Mouse (Mus musculus): Measurements from ENCODE around the gene Alkbh4. TPM values are rescaled to one million over a fixed set of nuclear protein-coding genes. Genes with fewer than 3 reads are reported as not detected.
"Not testable (repeated sequence)": the region's sequence is repeated elsewhere in the genome, so short reads cannot be mapped to it uniquely, and the experiment has no call there.

Alkbh4 gene
- 24.4 and 25.6 TPM in 2 replicates for polyA plus RNA-seq (2016; fragmentation: Nextera tagmentation; extraction: Ambion mirVana)

- Histone ChIP-seq H3K27ac (peak within 1 kb of the TSS; percentile 89), H3K27me3 (ENCODE audit: poor library complexity, severe bottlenecking) (no peaks in the 10 kb centered on the region), H3K9me3 (no peaks in the 10 kb centered on the region), H3K4me1 (peaks cover 25% of the 10 kb centered on the region), H3K36me3 (replicated peaks) (peaks cover 65% of the 10 kb centered on the region), H3K4me3 (peak within 1 kb of the TSS; percentile 80)
- WGBS: under 1% methylated on average over 60 of the region's 60 CpGs
- peak; percentile 94 for DNase-seq (ENCODE audit: extremely low spot score, low spot score)
Measured at GRCm38 (mm10) chr5:136135571-136136291, at the start of gene Alkbh4, which contains the start of gene Lrwd1. Gene Alkbh4 (plus strand): TSS chr5:136136146. Gene Lrwd1 (minus strand): TSS chr5:136136074.

GRCm38 (mm10) chr5:136086290-136086689 is 49.7 kb upstream of the Alkbh4 start:
- peaks cover 42% of the 10 kb centered on the region for H3K4me1 ChIP-seq
- no peaks in the 10 kb centered on the region for H3K9me3 ChIP-seq
- peaks cover 45% of the 10 kb centered on the region for H3K27me3 ChIP-seq (ENCODE audit: poor library complexity, severe bottlenecking)
- DNase-seq (ENCODE audit: extremely low spot score, low spot score): no peak
- H3K36me3 ChIP-seq (replicated peaks): no peaks in the 10 kb centered on the region
- WGBS: 91% methylated on average over 8 of the region's 8 CpGs
- no peak overlapping the region for H3K4me3 ChIP-seq
- no peak overlapping the region for H3K27ac ChIP-seq

- Histone ChIP-seq H3K4me1 (peaks cover 34% of the 10 kb centered on the region), H3K36me3 (replicated peaks) (no peaks in the 10 kb centered on the region), H3K27me3 (ENCODE audit: poor library complexity, severe bottlenecking) (peaks cover 47% of the 10 kb centered on the region), H3K4me3 (no peak overlapping the region), H3K27ac (no peak overlapping the region), H3K9me3 (no peaks in the 10 kb centered on the region)
- DNase-seq (ENCODE audit: extremely low spot score, low spot score): no peak
- 13% methylated on average over 14 of the region's 14 CpGs for WGBS
Measured at GRCm38 (mm10) chr5:136088821-136089575, 46.9 kb upstream of the Alkbh4 start.

GRCm38 (mm10) chr5:136091927-136092326 is 44.0 kb upstream of the Alkbh4 start:
- WGBS: 60% methylated on average over 5 of the region's 5 CpGs
- Histone ChIP-seq H3K36me3 (replicated peaks) (no peaks in the 10 kb centered on the region), H3K27ac (no peak overlapping the region), H3K4me3 (no peak overlapping the region), H3K4me1 (peaks cover 23% of the 10 kb centered on the region), H3K27me3 (ENCODE audit: poor library complexity, severe bottlenecking) (peaks cover 18% of the 10 kb centered on the region), H3K9me3 (peaks cover 3% of the 10 kb centered on the region; the same call in 1 of the 2 replicates)
- DNase-seq (ENCODE audit: extremely low spot score, low spot score): no peak

- no peak overlapping the region for H3K4me3 ChIP-seq
- peaks cover 3% of the 10 kb centered on the region; the same call in 1 of the 2 replicates for H3K9me3 ChIP-seq
- no peaks in the 10 kb centered on the region for H3K36me3 ChIP-seq (replicated peaks)
- DNase-seq (ENCODE audit: extremely low spot score, low spot score): no peak
- peaks cover 4% of the 10 kb centered on the region; the same call in 1 of the 2 replicates for H3K27me3 ChIP-seq (ENCODE audit: poor library complexity, severe bottlenecking)
- peaks cover 13% of the 10 kb centered on the region for H3K4me1 ChIP-seq
- no peak overlapping the region for H3K27ac ChIP-seq
- 78% methylated on average over 8 of the region's 8 CpGs for WGBS
Measured at GRCm38 (mm10) chr5:136094249-136095010, 41.5 kb upstream of the Alkbh4 start.

GRCm38 (mm10) chr5:136095089-136095488 is 40.9 kb upstream of the Alkbh4 start:
- peaks cover 4% of the 10 kb centered on the region; the same call in 1 of the 2 replicates for H3K27me3 ChIP-seq (ENCODE audit: poor library complexity, severe bottlenecking)
- peaks cover 3% of the 10 kb centered on the region; the same call in 1 of the 2 replicates for H3K9me3 ChIP-seq
- 72% methylated on average over 7 of the region's 7 CpGs for WGBS
- H3K27ac ChIP-seq: no peak overlapping the region
- H3K4me1 ChIP-seq: peaks cover 13% of the 10 kb centered on the region
- no peak for DNase-seq (ENCODE audit: extremely low spot score, low spot score)
- no peak overlapping the region for H3K4me3 ChIP-seq
- no peaks in the 10 kb centered on the region for H3K36me3 ChIP-seq (replicated peaks)

GRCm38 (mm10) chr5:136098536-136098935 is 37.4 kb upstream of the Alkbh4 start:
- no peak overlapping the region for H3K4me3 ChIP-seq
- 86% methylated on average over 10 of the region's 10 CpGs for WGBS
- peaks cover 28% of the 10 kb centered on the region for H3K27me3 ChIP-seq (ENCODE audit: poor library complexity, severe bottlenecking)
- H3K36me3 ChIP-seq (replicated peaks): no peaks in the 10 kb centered on the region
- no peak overlapping the region for H3K27ac ChIP-seq
- DNase-seq (ENCODE audit: extremely low spot score, low spot score): no peak
- H3K9me3 ChIP-seq: peaks cover 3% of the 10 kb centered on the region; the same call in 1 of the 2 replicates
- peaks cover 29% of the 10 kb centered on the region for H3K4me1 ChIP-seq

- Histone ChIP-seq H3K27me3 (ENCODE audit: poor library complexity, severe bottlenecking) (peaks cover 38% of the 10 kb centered on the region), H3K27ac (peak overlapping the region; percentile 71), H3K4me1 (peaks cover 16% of the 10 kb centered on the region), H3K9me3 (peaks cover 6% of the 10 kb centered on the region; the same call in 1 of the 2 replicates), H3K36me3 (replicated peaks) (no peaks in the 10 kb centered on the region), H3K4me3 (peak overlapping the region; percentile 47)
- 8% methylated on average over 41 of the region's 41 CpGs for WGBS
- DNase-seq (ENCODE audit: extremely low spot score, low spot score): peak; percentile 79
Measured at GRCm38 (mm10) chr5:136102099-136102820, 33.7 kb upstream of the Alkbh4 start.

GRCm38 (mm10) chr5:136104511-136104910 is 31.4 kb upstream of the Alkbh4 start:
- 86% methylated on average over 5 of the region's 5 CpGs for WGBS
- peaks cover 6% of the 10 kb centered on the region; the same call in 1 of the 2 replicates for H3K9me3 ChIP-seq
- peaks cover 38% of the 10 kb centered on the region for H3K27me3 ChIP-seq (ENCODE audit: poor library complexity, severe bottlenecking)
- H3K4me1 ChIP-seq: peaks cover 16% of the 10 kb centered on the region
- no peak overlapping the region for H3K27ac ChIP-seq
- no peak overlapping the region for H3K4me3 ChIP-seq
- no peak for DNase-seq (ENCODE audit: extremely low spot score, low spot score)
- no peaks in the 10 kb centered on the region for H3K36me3 ChIP-seq (replicated peaks)

- Histone ChIP-seq H3K27me3 (ENCODE audit: poor library complexity, severe bottlenecking) (peaks cover 10% of the 10 kb centered on the region), H3K4me3 (no peak overlapping the region), H3K27ac (no peak overlapping the region), H3K36me3 (replicated peaks) (no peaks in the 10 kb centered on the region), H3K4me1 (no peaks in the 10 kb centered on the region), H3K9me3 (peaks cover 6% of the 10 kb centered on the region; the same call in 1 of the 2 replicates)
- DNase-seq (ENCODE audit: extremely low spot score, low spot score): no peak
- WGBS: 74% methylated on average over 2 of the region's 2 CpGs
Measured at GRCm38 (mm10) chr5:136108486-136108885, 27.5 kb upstream of the Alkbh4 start.

- Histone ChIP-seq H3K9me3 (peaks cover 6% of the 10 kb centered on the region; the same call in 1 of the 2 replicates), H3K27ac (no peak overlapping the region), H3K4me1 (no peaks in the 10 kb centered on the region), H3K4me3 (no peak overlapping the region), H3K27me3 (ENCODE audit: poor library complexity, severe bottlenecking) (peaks cover 5% of the 10 kb centered on the region), H3K36me3 (replicated peaks) (0 out of 2 replicates have a peak, but pooled peaks cover 3% of the 10 kb centered on the region)
- no peak for DNase-seq (ENCODE audit: extremely low spot score, low spot score)
- 85% methylated on average over 3 of the region's 3 CpGs for WGBS
Measured at GRCm38 (mm10) chr5:136109042-136109441, 26.9 kb upstream of the Alkbh4 start.

- WGBS: 44% methylated on average over 4 of the region's 4 CpGs
- not testable (repeated sequence) for H3K9me3 ChIP-seq; H3K27me3 ChIP-seq (ENCODE audit: poor library complexity, severe bottlenecking); H3K27ac ChIP-seq; DNase-seq (ENCODE audit: extremely low spot score, low spot score); H3K4me3 ChIP-seq
- Histone ChIP-seq H3K36me3 (replicated peaks) (peaks cover 17% of the 10 kb centered on the region), H3K4me1 (peaks cover 30% of the 10 kb centered on the region)
Measured at GRCm38 (mm10) chr5:136113546-136113945, 22.4 kb upstream of the Alkbh4 start.

Data from forebrain, embryonic 10.5 days (tissue).